Mouse (Mus musculus) erythroblast, embryonic 14.5 days (primary cell): Measurements from ENCODE around the gene Nup50.

Source experiments
- GATA1 ChIP-seq: IDR thresholded peaks from 2 replicates; pipeline ENCODE4 v1.6.1; 2012; ENCODE audit warnings: low read length, inconsistent platforms, mixed read lengths
- TAL1 ChIP-seq: IDR thresholded peaks from 3 replicates; pipeline ENCODE4 v1.6.1; 2012; ENCODE audit warnings: low read length, inconsistent platforms, mixed read lengths

- no peak for TF ChIP-seq GATA1
- no peak for TF ChIP-seq TAL1
These were observed 26.5 kb upstream of the Nup50 start for GRCm38 (mm10) chr15:84896664-84897063.
